ENCODE assay signal across 8 mouse cellular contexts in the genomic region with DNA sequence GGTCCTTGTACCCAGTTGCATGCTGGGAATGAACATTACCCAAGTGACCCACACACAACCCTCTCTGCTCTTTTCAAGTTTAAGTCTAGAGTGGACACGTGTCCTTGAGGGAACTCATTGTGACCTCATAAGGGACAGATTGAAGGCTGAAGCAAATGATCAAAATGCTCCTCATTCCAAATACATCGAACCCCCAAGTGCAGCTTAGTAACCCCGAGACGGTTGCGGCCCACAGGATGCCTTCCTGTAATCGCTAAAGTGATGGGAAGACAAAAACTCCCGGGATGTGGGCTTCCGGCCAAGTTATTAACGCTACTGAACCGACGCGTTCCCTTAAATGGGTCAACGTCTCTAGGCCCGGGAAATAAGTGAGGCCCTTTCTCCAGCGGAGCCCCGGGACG. TPM values are rescaled to one million over a fixed set of nuclear protein-coding genes. Genes with fewer than 3 reads are reported as not detected.
DNase-seq lines count a peak whose midpoint lies in the region; ATAC-seq and TF ChIP-seq lines count a peak whose summit lies in the region.

No protein-coding gene starts in this region.

- H3K36me3 ChIP-seq in hindbrain, embryonic 14.5 days (replicated peaks; ENCODE audit: control insufficient read depth, insufficient read depth) = peaks cover 46% of the 10 kb centered on the region
- H3K36me3 ChIP-seq in midbrain, embryonic 16.5 days (ENCODE audit: control insufficient read depth, insufficient read depth, low read length) = peaks cover 24% of the 10 kb centered on the region

- H3K9me3 ChIP-seq in hindbrain, embryonic 14.5 days (ENCODE audit: control insufficient read depth, low read length) = no peaks in the 10 kb centered on the region
- H3K9me3 ChIP-seq in midbrain, embryonic 16.5 days (replicated peaks; ENCODE audit: control insufficient read depth, low read length, poor library complexity, severe bottlenecking) = no peaks in the 10 kb centered on the region

- no peak for TF ChIP-seq CTCF in left cerebral cortex, adult 2 months (IDR thresholded peaks at IDR 0.05)

- H3K27ac ChIP-seq in left cerebral cortex, adult 2 months = peak overlapping the region; percentile 91
- peak overlapping the region; percentile 87 for H3K27ac ChIP-seq in hindbrain, embryonic 14.5 days
- H3K27ac ChIP-seq in midbrain, embryonic 16.5 days (ENCODE audit: low read length) = peak overlapping the region; percentile 89

- no peak for ATAC-seq in hindbrain, embryonic 14.5 days (ENCODE audit: low FRiP score)
- ATAC-seq in midbrain, embryonic 16.5 days = no peak

- no peak for DNase-seq in left cerebral cortex, adult 2 months (ENCODE audit: extremely low spot score in 1 of 2, low spot score in 2 of 2)
- no peak for DNase-seq in left cerebral cortex, adult 8-10 months (ENCODE audit: low spot score in 2 of 2)
- peak; percentile 39 for DNase-seq in brain, adult 2 months (ENCODE audit: low read depth, low spot score)
- no peak for DNase-seq in hindbrain, embryonic 14.5 days (ENCODE audit: low spot score)
- no peak for DNase-seq in ovary, postnatal 36 days (ENCODE audit: low spot score)
- no peak for DNase-seq in urinary bladder, adult 18-20 months (ENCODE audit: low spot score in 2 of 2)
- DNase-seq in right cerebral cortex, adult 2 months (ENCODE audit: low spot score in 2 of 2) = no peak

- intact Hi-C loops in left cerebral cortex, adult 2 months (cut with DNase I) = loop anchor here (5.0 kb wide), 1 partner anchor 446 kb away; the partner anchor contains the start of gene Hemk1

- WGBS in hindbrain, embryonic 14.5 days = under 1% methylated on average over 17 of the region's 17 CpGs
- WGBS in midbrain, embryonic 16.5 days = under 1% methylated on average over 17 of the region's 17 CpGs

- H3K4me1 ChIP-seq in hindbrain, embryonic 14.5 days (replicated peaks; ENCODE audit: control insufficient read depth, insufficient read depth, low read length) = peaks cover 24% of the 10 kb centered on the region
- peaks cover 33% of the 10 kb centered on the region for H3K4me1 ChIP-seq in midbrain, embryonic 16.5 days (ENCODE audit: control insufficient read depth, insufficient read depth, low read length)

- H3K4me2 ChIP-seq in hindbrain, embryonic 14.5 days (replicated peaks) = peak overlapping the region; percentile 74
- H3K4me2 ChIP-seq in midbrain, embryonic 16.5 days (ENCODE audit: low read length) = peak overlapping the region; percentile 77

- no peaks in the 10 kb centered on the region for H3K27me3 ChIP-seq in hindbrain, embryonic 14.5 days (ENCODE audit: control insufficient read depth, insufficient read depth, low read length)
- no peaks in the 10 kb centered on the region for H3K27me3 ChIP-seq in midbrain, embryonic 16.5 days (ENCODE audit: control insufficient read depth, insufficient read depth, low read depth, low read length)

- H3K4me3 ChIP-seq in left cerebral cortex, adult 2 months = peak overlapping the region; percentile 100
- peak overlapping the region; percentile 86 for H3K4me3 ChIP-seq in hindbrain, embryonic 14.5 days (replicated peaks; ENCODE audit: low read length)
- peak overlapping the region; percentile 89 for H3K4me3 ChIP-seq in midbrain, embryonic 16.5 days (ENCODE audit: low read depth, low read length)

- peak overlapping the region; percentile 94 for H3K9ac ChIP-seq in hindbrain, embryonic 14.5 days
- peak overlapping the region; percentile 95 for H3K9ac ChIP-seq in midbrain, embryonic 16.5 days (ENCODE audit: low read depth, low read length)

RNA-seq across cellular contexts. Expression of gene Manf, which starts 0.4 kb away (rescaled TPM):
- total RNA-seq in left cerebral cortex, adult 2 months (2021) = 100 to 1,000 TPM; 115 to 126 TPM
- total RNA-seq in left cerebral cortex, adult 8-10 months (2022) = 100 to 1,000 TPM in 2 of 4 experiments, 10 to 100 TPM in 2; 94.8 to 105 (median 98.7) TPM
- polyA plus RNA-seq in hindbrain, embryonic 14.5 days (2014; fragmentation: Nextera tagmentation; extraction: Ambion mirVana) = 171 and 183 TPM in 2 replicates
- 180 and 183 TPM in 2 replicates for polyA plus RNA-seq in midbrain, embryonic 16.5 days (2015; fragmentation: Nextera tagmentation; extraction: Ambion mirVana)

RNA-seq across cellular contexts. Expression of gene Rbm15b, which starts 4.1 kb away (rescaled TPM):
- total RNA-seq in left cerebral cortex, adult 2 months (2021) = 10 to 100 TPM; 57.1 to 57.2 TPM
- total RNA-seq in left cerebral cortex, adult 8-10 months (2022) = 10 to 100 TPM; 51.6 to 56.5 (median 52.8) TPM
- 27.4 and 27.5 TPM in 2 replicates for polyA plus RNA-seq in hindbrain, embryonic 14.5 days (2014; fragmentation: Nextera tagmentation; extraction: Ambion mirVana)
- 11.6 and 12.6 TPM in 2 replicates for polyA plus RNA-seq in midbrain, embryonic 16.5 days (2015; fragmentation: Nextera tagmentation; extraction: Ambion mirVana)
